14 mouse cellular contexts compared by ENCODE assay signal in the genomic region with DNA sequence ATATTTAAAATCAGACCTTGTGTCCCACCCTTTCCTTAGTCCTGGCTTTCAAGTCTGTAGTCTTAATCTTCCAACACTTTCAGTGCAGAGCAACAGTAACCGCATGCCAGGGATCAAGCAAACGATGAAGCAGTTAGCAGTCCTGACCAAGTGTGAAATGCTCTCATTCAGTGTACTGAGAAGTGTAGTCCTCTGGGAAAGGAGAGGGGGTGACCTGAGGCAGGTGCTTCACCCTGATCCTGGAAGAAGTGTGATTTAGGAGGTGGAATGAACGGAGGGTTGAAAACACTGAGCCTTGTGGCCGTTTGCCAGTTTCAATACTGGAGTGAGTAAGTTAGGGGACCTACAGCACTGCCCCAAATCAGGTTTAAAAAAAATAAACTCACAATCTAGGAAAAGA.
"Had no signal": no experiment of that assay in that cellular context is flagged by ENCODE, and none has a peak within 500 bp of the region (broad histone marks: within the 10 kb centered on the region; RNA-seq: fewer than 3 reads in every experiment).

No protein-coding gene starts in this region.

- H3K36me3 ChIP-seq: stomach, embryonic 15.5 days had no signal

- DNase-seq: kidney, adult 11 months; kidney, postnatal 36 days; layer of hippocampus, adult 9-11 months; layer of hippocampus, postnatal 36 days; left cerebral cortex, postnatal 4 days; liver; lung, adult 2 months; right cerebral cortex, postnatal 14 days; thymus, adult 2 months; thymus, postnatal 25 days had no signal

- H3K9ac ChIP-seq: liver, embryonic 14.5 days; midbrain, embryonic 13.5 days; stomach, embryonic 15.5 days had no signal

- H3K4me3 ChIP-seq: midbrain, embryonic 13.5 days; stomach, embryonic 15.5 days had no signal

- H3K4me1 ChIP-seq: midbrain, embryonic 13.5 days; stomach, embryonic 15.5 days had no signal

- H3K9me3 ChIP-seq: midbrain, embryonic 13.5 days; stomach, embryonic 15.5 days had no signal

- H3K27me3 ChIP-seq: midbrain, embryonic 13.5 days; stomach, embryonic 15.5 days had no signal

- H3K4me2 ChIP-seq: midbrain, embryonic 13.5 days; stomach, embryonic 15.5 days had no signal

- ATAC-seq: midbrain, embryonic 13.5 days had no signal

- H3K27ac ChIP-seq: kidney, postnatal 0 days; liver, embryonic 14.5 days; midbrain, embryonic 13.5 days; stomach, embryonic 15.5 days had no signal
